Mouse (Mus musculus): ENCODE results near the gene Mrpl55. TPM values are rescaled to one million over a fixed set of nuclear protein-coding genes. Genes with fewer than 3 reads are reported as not detected.

Mrpl55 gene
- total RNA-seq, 2 experiments from 2014 or later: 36.7 to 38.0 TPM

GRCm38 (mm10) chr11:59227604-59228121 lies 25.4 kb downstream of the Mrpl55 start:
- no peak for DNase-seq

DNA sequence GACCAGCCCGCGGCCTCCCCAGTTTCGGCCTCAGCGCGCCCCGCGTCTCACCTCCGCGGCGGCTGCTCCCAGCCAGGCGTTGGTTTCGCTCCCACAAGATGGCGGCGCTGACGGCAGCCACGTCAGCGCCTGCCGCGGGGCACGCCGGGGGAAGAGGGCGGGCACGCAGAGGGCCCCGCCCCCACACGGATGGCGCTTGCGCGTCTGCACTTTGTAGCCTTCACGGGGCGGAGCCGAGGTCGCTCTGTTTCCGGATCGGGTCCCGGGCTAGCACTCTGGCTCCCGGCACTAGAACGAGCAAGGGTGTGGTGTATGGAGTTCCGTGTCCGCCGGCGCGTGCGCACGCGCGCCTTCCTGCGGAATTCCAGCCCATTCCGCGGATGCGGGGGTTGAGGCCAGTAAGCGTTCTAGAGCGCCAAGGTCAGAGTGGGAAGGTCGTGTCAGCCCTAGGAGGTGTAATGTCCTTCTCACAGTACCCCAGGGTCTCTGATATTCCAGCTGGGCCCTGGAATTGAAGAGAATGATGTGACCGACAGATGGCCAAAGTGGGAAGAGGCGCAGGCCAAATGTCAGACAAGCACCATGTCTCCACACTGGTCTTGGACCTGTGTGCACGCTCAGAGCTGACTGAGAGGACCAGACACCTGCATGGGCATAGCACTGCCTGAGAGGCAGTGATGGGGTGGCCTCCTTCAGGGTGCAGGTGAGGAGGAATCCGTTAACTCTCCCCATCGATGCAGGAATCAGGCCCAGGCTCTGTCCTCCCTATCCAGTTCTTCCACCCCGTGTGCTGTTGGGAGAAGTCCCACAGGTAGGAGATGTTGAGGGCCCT lies 26.1 kb downstream of the Mrpl55 start, which contains the start of gene Arf1:
Arf1 (minus strand) TSS at position 149 of the 832 bp plus-strand sequence.
- peak; percentile 97 for DNase-seq

- DNase-seq: peak; percentile 60
These were observed 28.0 kb downstream of the Mrpl55 start for GRCm38 (mm10) chr11:59230144-59230760.

GRCm38 (mm10) chr11:59232797-59233196 lies 30.5 kb downstream of the Mrpl55 start:
- no peak for DNase-seq

- DNase-seq: peak; percentile 50
These were observed 36.5 kb downstream of the Mrpl55 start for GRCm38 (mm10) chr11:59238525-59239427.

DNA sequence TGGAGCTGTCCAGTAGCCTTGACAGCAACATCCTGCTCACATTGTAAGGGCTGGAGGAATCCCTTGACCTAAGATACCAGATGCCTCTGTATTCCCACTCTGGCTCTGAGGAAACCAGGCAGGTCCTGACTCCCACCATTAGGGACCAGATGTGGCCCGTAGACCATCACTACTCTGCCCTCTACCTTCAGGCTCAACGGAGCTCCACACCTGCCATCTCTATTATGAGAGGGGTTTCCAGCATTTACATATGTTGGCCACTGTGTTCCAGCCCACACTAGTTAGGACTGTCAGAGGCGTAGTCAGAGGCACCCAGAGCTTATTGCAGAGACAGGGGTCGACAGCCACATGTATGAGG lies 37.1 kb downstream of the Mrpl55 start:
- DNase-seq: no peak

DNA sequence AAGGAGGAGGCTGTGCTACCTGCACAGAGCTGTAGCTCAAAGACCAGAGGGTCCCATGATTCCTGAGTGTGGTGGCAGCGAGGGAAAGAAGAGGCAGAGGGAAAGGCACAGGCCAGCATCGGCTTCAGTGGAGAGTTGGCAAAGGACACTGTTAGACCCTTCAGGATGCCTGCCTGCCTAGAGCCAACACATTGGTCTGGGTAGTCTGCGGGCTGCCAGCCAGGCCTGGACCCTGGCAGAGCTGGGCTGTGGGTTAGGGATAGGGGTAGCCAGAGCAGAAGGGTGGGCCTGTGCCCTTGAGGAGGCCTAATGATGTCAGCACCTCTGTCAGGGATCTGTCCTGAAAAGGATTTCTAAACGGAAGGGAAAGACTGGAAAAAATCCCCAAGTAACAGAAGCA lies 37.5 kb downstream of the Mrpl55 start:
- DNase-seq: no peak

- no peak for DNase-seq
These were observed 39.6 kb downstream of the Mrpl55 start for GRCm38 (mm10) chr11:59241841-59242240.

- DNase-seq: no peak
These were observed 41.6 kb downstream of the Mrpl55 start for GRCm38 (mm10) chr11:59243856-59244255.

DNA sequence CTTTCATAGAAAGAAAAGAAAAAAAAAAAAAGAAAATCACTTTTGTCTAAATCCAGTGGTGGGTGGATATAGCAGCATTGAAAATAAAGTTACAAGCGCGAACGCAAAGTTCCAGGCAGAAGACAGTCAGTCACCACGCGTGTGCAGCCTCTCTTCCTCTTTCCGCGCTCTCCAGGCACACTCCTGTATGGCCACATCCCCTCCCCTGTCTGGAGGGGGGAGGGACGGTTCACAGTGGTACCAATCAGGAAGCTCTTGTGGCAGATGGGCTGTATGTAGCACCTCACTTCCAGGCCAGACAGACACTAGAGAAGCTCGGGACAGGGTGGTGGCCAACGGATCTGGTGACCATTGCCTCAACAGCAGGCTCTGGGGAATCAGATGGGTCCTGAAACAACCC lies 45.8 kb downstream of the Mrpl55 start:
- DNase-seq: no peak

Other genes with a start within 250 kb of the Mrpl55 start
- gene Hist3h2a, start 247.8 kb upstream of the Mrpl55 start, total RNA-seq (2021): 10 to 100 TPM; 25.1 to 25.6 TPM
- gene Trim17, start 247.8 kb upstream of the Mrpl55 start, total RNA-seq (2021): under 1 TPM; 0.14 TPM
- gene Trim11, start 224.4 kb upstream of the Mrpl55 start, total RNA-seq (2021): 10 to 100 TPM; 11.1 to 15.4 TPM
- gene Obscn, start 66.1 kb upstream of the Mrpl55 start, total RNA-seq (2021): 100 to 1,000 TPM; 664 to 666 TPM
- gene Iba57, start 38.7 kb upstream of the Mrpl55 start, total RNA-seq (2021): 10 to 100 TPM in 1 of 2 experiments, 1 to 10 TPM in 1; 9.4 to 10.6 TPM
- 1 to 10 TPM in 1 of 2 experiments, under 1 TPM in 1; 0.78 to 1.2 TPM for gene Gjc2, start 19.3 kb upstream of the Mrpl55 start, total RNA-seq (2021)
- gene Guk1, start 10.3 kb upstream of the Mrpl55 start, total RNA-seq (2021): 10 to 100 TPM; 20.8 to 22.0 TPM
- 1 to 10 TPM; 6.1 to 6.3 TPM for gene 2310033P09Rik, start 5.8 kb downstream of the Mrpl55 start, total RNA-seq (2021)
- 100 to 1,000 TPM; 222 to 228 TPM for gene Arf1, start 25.8 kb downstream of the Mrpl55 start, total RNA-seq (2021)
- gene Wnt3a, start 88.3 kb downstream of the Mrpl55 start, total RNA-seq (2021): not detected
- 10 to 100 TPM; 11.1 to 11.8 TPM for gene Wnt9a, start 104.4 kb downstream of the Mrpl55 start, total RNA-seq (2021)
- gene Prss38, start 173.2 kb downstream of the Mrpl55 start, total RNA-seq (2021): not detected
- gene Jmjd4, start 247.6 kb downstream of the Mrpl55 start, total RNA-seq (2021): 1 to 10 TPM; 7.9 to 8.2 TPM
- gene Snap47, start 248.7 kb downstream of the Mrpl55 start, total RNA-seq (2021): 10 to 100 TPM; 25.8 to 28.0 TPM